Mouse (Mus musculus): ENCODE measurements at regions not wholly inside any gene's neighbourhood (a gene's known extent, or its start where the extent isn't known, plus 50 kb on each side); places are given as distances from the start of the nearest gene placed in this dataset.

DNA sequence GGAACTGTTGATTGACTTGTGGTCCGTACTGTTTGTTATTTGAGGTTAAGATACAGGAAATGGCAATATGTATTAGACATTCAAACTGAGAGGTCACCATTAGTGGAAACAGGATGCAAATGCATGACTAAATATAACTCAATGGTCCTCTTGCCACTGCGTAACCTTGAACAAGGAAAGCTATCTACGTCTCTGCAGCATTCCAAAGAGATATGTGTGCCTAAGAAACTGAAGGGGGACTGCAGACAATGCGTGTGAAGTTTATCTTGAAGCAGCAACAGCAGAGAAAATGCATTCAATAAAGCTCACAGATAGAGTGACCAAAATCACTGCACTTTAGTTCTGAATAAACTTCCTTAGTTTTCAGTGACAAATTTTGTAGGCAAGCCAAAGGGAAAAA, 356.9 kb upstream of the Gm10295 start:
- TF ChIP-seq CTCF (conservative IDR thresholded peaks at IDR 0.05; ENCODE audit: low read length) = no peak
- TF ChIP-seq NANOG (IDR thresholded peaks at IDR 0.05; ENCODE audit: borderline replicate concordance, low read length) = no peak
- TF ChIP-seq POU5F1 (IDR thresholded peaks at IDR 0.05; ENCODE audit: borderline replicate concordance, low read length) = no peak
